Mouse (Mus musculus): ENCODE results near the gene Uqcrc1. TPM values are rescaled to one million over a fixed set of nuclear protein-coding genes. Genes with fewer than 3 reads are reported as not detected.

Uqcrc1 gene
- polyA plus RNA-seq, 2 experiments = 200 to 297 TPM

GRCm38 (mm10) chr9:108998287-108999166 is 62.1 kb downstream of the Uqcrc1 start:
- Histone ChIP-seq H3K4me3 (ENCODE audit: insufficient read depth in 1 of 2, low read depth in 2 of 2, low read length in 2 of 2) (no peak overlapping the region), H3K9ac (replicated peaks) (no peak overlapping the region), H3K36me3 (replicated peaks; ENCODE audit: control insufficient read depth, insufficient read depth, low read depth) (no peaks in the 10 kb centered on the region), H3K27me3 (ENCODE audit: control insufficient read depth, insufficient read depth, low read length) (no peaks in the 10 kb centered on the region), H3K9me3 (ENCODE audit: control insufficient read depth, low read length) (no peaks in the 10 kb centered on the region), H3K4me2 (ENCODE audit: low read depth) (no peak overlapping the region), H3K27ac (no peak overlapping the region), H3K4me1 (replicated peaks; ENCODE audit: control insufficient read depth in 2 of 2, insufficient read depth in 2 of 2, low read length in 1 of 2) (peaks cover 0 to 15% of the 10 kb centered on the region in 2 experiments)
- TF ChIP-seq EP300 (IDR thresholded peaks at IDR 0.05; ENCODE audit: low read depth) = no peak
- TF ChIP-seq CTCF (IDR thresholded peaks at IDR 0.05; ENCODE audit: low read depth) = no peak
- 57% methylated on average over 19 of the region's 19 CpGs for WGBS (ENCODE audit: insufficient replicate concordance)
- DNase-seq (ENCODE audit: low read depth in 3 of 3, low spot score in 3 of 3) (no peak), ATAC-seq (ENCODE audit: insufficient read depth) (no peak)

GRCm38 (mm10) chr9:108999167-108999526 is 62.7 kb downstream of the Uqcrc1 start:
- 24% methylated on average over 4 of the region's 4 CpGs for WGBS (ENCODE audit: insufficient replicate concordance)
- no peaks in the 10 kb centered on the region for H3K9me3 ChIP-seq (ENCODE audit: control insufficient read depth, low read length)
- peaks cover 0 to 15% of the 10 kb centered on the region in 2 experiments for H3K4me1 ChIP-seq (replicated peaks; ENCODE audit: control insufficient read depth in 2 of 2, insufficient read depth in 2 of 2, low read length in 1 of 2)
- TF ChIP-seq EP300 (IDR thresholded peaks at IDR 0.05; ENCODE audit: low read depth) (no peak), CTCF (IDR thresholded peaks at IDR 0.05; ENCODE audit: low read depth) (no peak)
- no peak for DNase-seq (ENCODE audit: low read depth in 3 of 3, low spot score in 3 of 3)
- H3K4me3 ChIP-seq (ENCODE audit: insufficient read depth in 1 of 2, low read depth in 2 of 2, low read length in 2 of 2) = no peak overlapping the region
- no peak overlapping the region for H3K9ac ChIP-seq (replicated peaks)
- H3K4me2 ChIP-seq (ENCODE audit: low read depth) = no peak overlapping the region
- no peaks in the 10 kb centered on the region for H3K27me3 ChIP-seq (ENCODE audit: control insufficient read depth, insufficient read depth, low read length)
- ATAC-seq (ENCODE audit: insufficient read depth) = no peak
- H3K27ac ChIP-seq = no peak overlapping the region
- no peaks in the 10 kb centered on the region for H3K36me3 ChIP-seq (replicated peaks; ENCODE audit: control insufficient read depth, insufficient read depth, low read depth)

MicroRNAs encoded within 50 kb of the gene (microRNA counts, 519-probe panel; counts per million panel counts)
- microRNA mmu-miR-711 = 69.9 counts per million

Small RNAs within 50 kb of the gene (microRNA-seq; reads per million reads assigned to microRNA genes)
- not detected for gene Mir711

Other genes with a start within 250 kb of the Uqcrc1 start
- 5.0 and 6.4 TPM in 2 replicates for gene Prkar2a, start 247.3 kb upstream of the Uqcrc1 start, polyA plus RNA-seq (2012; rRNA removed)
- gene Prkar2a, start 247.3 kb upstream of the Uqcrc1 start, polyA plus RNA-seq (2014; fragmentation: Nextera tagmentation; extraction: Ambion mirVana) = 9.9 and 10.1 TPM in 2 replicates
- 27.7 and 29.2 TPM in 2 replicates for gene Ip6k2, start 152.8 kb upstream of the Uqcrc1 start, polyA plus RNA-seq (2012; rRNA removed)
- gene Ip6k2, start 152.8 kb upstream of the Uqcrc1 start, polyA plus RNA-seq (2014; fragmentation: Nextera tagmentation; extraction: Ambion mirVana) = 10.4 and 11.7 TPM in 2 replicates
- gene Nckipsd, start 128.3 kb upstream of the Uqcrc1 start, polyA plus RNA-seq (2012; rRNA removed) = 3.4 and 4.0 TPM in 2 replicates
- gene Nckipsd, start 128.3 kb upstream of the Uqcrc1 start, polyA plus RNA-seq (2014; fragmentation: Nextera tagmentation; extraction: Ambion mirVana) = 3.2 TPM in 2 replicates
- gene Celsr3, start 110.3 kb upstream of the Uqcrc1 start, polyA plus RNA-seq (2012; rRNA removed) = 0.19 and 0.27 TPM in 2 replicates
- gene Celsr3, start 110.3 kb upstream of the Uqcrc1 start, polyA plus RNA-seq (2014; fragmentation: Nextera tagmentation; extraction: Ambion mirVana) = 0.01 and 0.06 TPM in 2 replicates
- gene Slc26a6, start 83.3 kb upstream of the Uqcrc1 start, polyA plus RNA-seq (2012; rRNA removed) = 4.1 and 4.6 TPM in 2 replicates
- 5.9 and 7.0 TPM in 2 replicates for gene Slc26a6, start 83.3 kb upstream of the Uqcrc1 start, polyA plus RNA-seq (2014; fragmentation: Nextera tagmentation; extraction: Ambion mirVana)
- gene Tmem89, start 22.0 kb upstream of the Uqcrc1 start, polyA plus RNA-seq (2012; rRNA removed) = 0.08 TPM in 1 of 2 replicates, not detected in the other
- not detected in 2 replicates for gene Tmem89, start 22.0 kb upstream of the Uqcrc1 start, polyA plus RNA-seq (2014; fragmentation: Nextera tagmentation; extraction: Ambion mirVana)
- gene Col7a1, start 17.0 kb downstream of the Uqcrc1 start, polyA plus RNA-seq (2012; rRNA removed) = 0.45 and 0.66 TPM in 2 replicates
- gene Col7a1, start 17.0 kb downstream of the Uqcrc1 start, polyA plus RNA-seq (2014; fragmentation: Nextera tagmentation; extraction: Ambion mirVana) = 0.29 and 0.30 TPM in 2 replicates
- 0.06 TPM in 2 replicates for gene Ucn2, start 49.4 kb downstream of the Uqcrc1 start, polyA plus RNA-seq (2012; rRNA removed)
- gene Ucn2, start 49.4 kb downstream of the Uqcrc1 start, polyA plus RNA-seq (2014; fragmentation: Nextera tagmentation; extraction: Ambion mirVana) = not detected in 2 replicates
- gene Pfkfb4, start 55.1 kb downstream of the Uqcrc1 start, polyA plus RNA-seq (2012; rRNA removed) = 2.1 TPM in 2 replicates
- 1.9 and 2.8 TPM in 2 replicates for gene Pfkfb4, start 55.1 kb downstream of the Uqcrc1 start, polyA plus RNA-seq (2014; fragmentation: Nextera tagmentation; extraction: Ambion mirVana)
- 14.9 and 16.4 TPM in 2 replicates for gene Shisa5, start 101.9 kb downstream of the Uqcrc1 start, polyA plus RNA-seq (2012; rRNA removed)
- gene Shisa5, start 101.9 kb downstream of the Uqcrc1 start, polyA plus RNA-seq (2014; fragmentation: Nextera tagmentation; extraction: Ambion mirVana) = 16.0 TPM in 2 replicates
- gene Trex1, start 123.1 kb downstream of the Uqcrc1 start, polyA plus RNA-seq (2012; rRNA removed) = 12.0 and 14.1 TPM in 2 replicates
- gene Trex1, start 123.1 kb downstream of the Uqcrc1 start, polyA plus RNA-seq (2014; fragmentation: Nextera tagmentation; extraction: Ambion mirVana) = 5.0 and 6.1 TPM in 2 replicates
- gene Atrip, start 137.5 kb downstream of the Uqcrc1 start, polyA plus RNA-seq (2012; rRNA removed) = 5.3 and 6.5 TPM in 2 replicates
- 9.0 TPM in 2 replicates for gene Atrip, start 137.5 kb downstream of the Uqcrc1 start, polyA plus RNA-seq (2014; fragmentation: Nextera tagmentation; extraction: Ambion mirVana)
- 5.4 and 7.1 TPM in 2 replicates for gene Ccdc51, start 145.9 kb downstream of the Uqcrc1 start, polyA plus RNA-seq (2012; rRNA removed)
- 12.1 and 14.9 TPM in 2 replicates for gene Ccdc51, start 145.9 kb downstream of the Uqcrc1 start, polyA plus RNA-seq (2014; fragmentation: Nextera tagmentation; extraction: Ambion mirVana)
- 37.4 and 92.4 TPM in 2 replicates for gene Tma7, start 146.0 kb downstream of the Uqcrc1 start, polyA plus RNA-seq (2012; rRNA removed)
- 470 and 504 TPM in 2 replicates for gene Tma7, start 146.0 kb downstream of the Uqcrc1 start, polyA plus RNA-seq (2014; fragmentation: Nextera tagmentation; extraction: Ambion mirVana)
- 4.3 and 4.7 TPM in 2 replicates for gene Plxnb1, start 158.8 kb downstream of the Uqcrc1 start, polyA plus RNA-seq (2012; rRNA removed)
- 2.8 and 2.9 TPM in 2 replicates for gene Plxnb1, start 158.8 kb downstream of the Uqcrc1 start, polyA plus RNA-seq (2014; fragmentation: Nextera tagmentation; extraction: Ambion mirVana)
- not detected in 2 replicates for gene Fbxw21, start 225.4 kb downstream of the Uqcrc1 start, polyA plus RNA-seq (2012; rRNA removed)
- gene Fbxw21, start 225.4 kb downstream of the Uqcrc1 start, polyA plus RNA-seq (2014; fragmentation: Nextera tagmentation; extraction: Ambion mirVana) = not detected in 2 replicates

Data from liver, embryonic 14.5 days (tissue).